Mouse (Mus musculus): ENCODE results near the gene Ccdc85a. TPM values are rescaled to one million over a fixed set of nuclear protein-coding genes. Genes with fewer than 3 reads are reported as not detected.

Ccdc85a gene
- polyA plus RNA-seq (2014; fragmentation: Illumina TruSeq; extraction: RNeasy Lipid Tissue Mini Kit (QIAGEN cat#74804); ENCODE audit: low read depth, low replicate concordance) = 2.4 TPM

GRCm38 (mm10) chr11:28583911-28584434 lies at the start of gene Ccdc85a:
Ccdc85a (minus strand) TSS chr11:28584324.

GRCm38 (mm10) chr11:28339224-28340150 lies 244.6 kb downstream of the Ccdc85a start, which contains the start of gene Gm6685:
Gm6685 (minus strand) TSS chr11:28339867.

Other genes with a start within 250 kb of the Ccdc85a start
- gene Gm6685, start 244.5 kb downstream of the Ccdc85a start, polyA plus RNA-seq (2014; fragmentation: Illumina TruSeq; extraction: RNeasy Lipid Tissue Mini Kit (QIAGEN cat#74804); ENCODE audit: low read depth, low replicate concordance) = not detected

Data from adipose tissue, adult 10 weeks (tissue).